Mouse (Mus musculus): ENCODE measurements around the gene Nrp1. TPM values are rescaled to one million over a fixed set of nuclear protein-coding genes. Genes with fewer than 3 reads are reported as not detected.
A peak's percentile ranks its signal among the peaks of the same experiment; 100 is the strongest.

Gene Nrp1
- polyA plus RNA-seq, 1 experiment from 2014 or later, result 42.8 TPM

DNA sequence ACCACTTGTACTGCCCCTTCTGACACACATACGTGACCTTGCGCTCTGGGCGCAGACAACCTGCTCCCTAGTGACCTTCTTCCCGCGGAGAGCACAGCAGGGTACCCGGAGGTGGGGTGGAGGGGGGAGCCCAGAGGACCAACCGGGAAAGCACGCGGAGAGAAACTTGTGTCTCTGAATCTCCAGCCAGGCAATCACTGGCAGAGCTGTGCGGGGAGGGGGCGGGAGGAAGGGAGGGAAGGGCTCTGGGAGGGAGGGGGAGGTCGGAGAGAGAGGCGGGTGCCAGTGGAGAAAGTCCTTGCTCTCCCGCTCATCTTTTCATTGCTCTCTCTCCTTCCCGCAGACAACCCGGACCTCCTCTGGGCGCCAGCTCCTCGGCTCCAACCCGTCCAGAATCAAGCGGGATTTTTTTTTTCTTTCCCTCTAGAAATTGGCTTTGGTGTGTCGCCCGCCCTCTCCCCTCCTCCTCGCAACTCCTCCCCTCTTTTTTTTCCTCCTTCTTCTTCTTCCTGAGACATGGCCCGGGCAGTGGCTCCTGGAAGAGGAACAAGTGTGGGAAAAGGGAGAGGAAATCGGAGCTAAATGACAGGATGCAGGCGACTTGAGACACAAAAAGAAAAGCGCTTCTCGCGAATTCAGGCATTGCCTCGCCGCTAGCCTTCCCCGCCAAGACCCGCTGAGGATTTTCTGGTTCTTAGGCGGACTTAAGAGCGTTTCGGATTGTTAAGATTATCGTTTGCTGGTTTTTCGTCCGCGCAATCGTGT lies 534 bp downstream of the Nrp1 start:
- DNase-seq (ENCODE audit: low spot score), result peak; percentile 68
- peak; percentile 11; the same call in 1 of the 2 replicates for ATAC-seq (replicated peaks; ENCODE audit: insufficient number of reproducible peaks, low FRiP score, low TSS enrichment, low read depth)
- Histone ChIP-seq H3K9ac (replicated peaks; ENCODE audit: low read length) (peak overlapping the region; percentile 79), H3K4me1 (ENCODE audit: control insufficient read depth, insufficient read depth, low read length) (no peaks in the 10 kb centered on the region), H3K27me3 (ENCODE audit: control insufficient read depth, insufficient read depth, low read length) (no peaks in the 10 kb centered on the region), H3K27ac (replicated peaks; ENCODE audit: low read depth, low read length) (peak overlapping the region; percentile 86), H3K4me3 (ENCODE audit: low read depth, low read length) (peak overlapping the region; percentile 70), H3K36me3 (replicated peaks; ENCODE audit: control insufficient read depth, insufficient read depth, low read depth, low read length) (no peaks in the 10 kb centered on the region), H3K9me3 (replicated peaks; ENCODE audit: control insufficient read depth, low read length) (no peaks in the 10 kb centered on the region), H3K4me2 (ENCODE audit: low read depth, low read length) (peak overlapping the region; percentile 98)
- WGBS, result under 1% methylated on average over 38 of the region's 41 CpGs

DNA sequence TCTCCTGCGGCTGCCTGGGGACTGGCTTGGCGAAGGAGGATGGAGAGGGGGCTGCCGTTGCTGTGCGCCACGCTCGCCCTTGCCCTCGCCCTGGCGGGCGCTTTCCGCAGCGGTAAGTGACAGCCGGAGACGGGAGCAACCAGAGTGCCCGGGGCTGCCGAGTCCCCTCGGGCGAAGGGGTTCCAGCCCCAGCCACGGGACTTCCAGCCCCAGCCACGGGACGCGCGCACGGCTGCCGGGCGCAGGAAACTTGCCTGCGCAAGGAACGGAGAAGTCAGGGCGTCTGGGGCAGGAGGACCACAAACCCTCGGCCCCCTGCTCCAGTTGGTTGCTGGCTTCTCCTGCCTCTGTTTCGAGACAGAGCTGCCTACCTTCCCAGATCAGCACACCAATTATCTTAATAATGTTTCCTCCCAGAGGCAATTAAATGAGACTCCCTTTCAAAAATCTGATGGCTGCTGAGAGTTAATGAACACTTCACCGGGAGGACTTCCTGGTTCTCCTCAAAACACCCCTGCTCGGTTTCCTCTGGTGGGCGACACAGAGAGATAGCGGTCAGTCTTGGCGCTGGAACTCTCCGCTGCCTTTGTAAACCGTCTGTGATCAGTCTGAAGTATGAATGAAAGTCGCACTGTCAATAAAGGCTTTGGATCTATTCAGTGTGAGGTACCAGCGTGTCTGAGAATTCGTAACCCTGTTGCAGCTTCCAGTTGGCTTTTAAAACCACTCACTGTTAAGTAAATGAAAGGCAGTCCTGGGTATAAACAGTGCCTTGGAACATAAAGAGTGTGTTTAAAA lies 1.3 kb downstream of the Nrp1 start:
- no peaks in the 10 kb centered on the region for H3K4me1 ChIP-seq (ENCODE audit: control insufficient read depth, insufficient read depth, low read length)
- H3K36me3 ChIP-seq (replicated peaks; ENCODE audit: control insufficient read depth, insufficient read depth, low read depth, low read length), result no peaks in the 10 kb centered on the region
- WGBS, result under 1% methylated on average over 40 of the region's 40 CpGs

DNA sequence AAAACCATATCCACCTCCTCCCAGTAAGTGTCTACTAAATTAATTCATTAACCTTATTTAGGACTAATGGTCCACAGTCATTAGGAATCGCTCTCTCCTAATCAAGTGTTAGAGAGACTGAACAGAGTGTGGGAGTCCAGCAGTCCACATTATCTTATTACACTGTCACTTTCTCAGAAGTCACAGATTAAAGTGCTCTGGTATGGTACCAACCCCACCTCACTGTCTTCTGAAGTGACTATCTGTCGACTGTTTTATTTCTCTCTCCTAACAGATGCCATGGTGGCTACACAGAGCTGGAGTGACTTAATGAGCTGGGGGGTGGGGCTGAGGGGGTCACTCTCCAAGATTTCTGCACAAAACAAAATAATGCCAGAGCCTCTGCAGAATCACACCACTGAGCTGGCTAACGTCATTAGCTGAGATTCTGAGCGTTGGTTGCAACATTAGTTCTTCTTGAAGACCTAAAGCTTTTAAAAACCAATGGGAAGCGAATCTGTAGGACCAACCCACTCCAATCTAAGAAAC lies 3.0 kb downstream of the Nrp1 start:
- Histone ChIP-seq H3K4me1 (ENCODE audit: control insufficient read depth, insufficient read depth, low read length) (no peaks in the 10 kb centered on the region), H3K27me3 (ENCODE audit: control insufficient read depth, insufficient read depth, low read length) (no peaks in the 10 kb centered on the region)
- WGBS, result 49% methylated on average over 5 of the region's 5 CpGs

More for the DNA sequence above, 1.3 kb downstream of the Nrp1 start:
- Histone ChIP-seq H3K4me2 (ENCODE audit: low read depth, low read length) (peak overlapping the region; percentile 98), H3K4me3 (ENCODE audit: low read depth, low read length) (peak overlapping the region; percentile 70), H3K9ac (replicated peaks; ENCODE audit: low read length) (peak overlapping the region; percentile 79), H3K27ac (replicated peaks; ENCODE audit: low read depth, low read length) (peak overlapping the region; percentile 86), H3K9me3 (replicated peaks; ENCODE audit: control insufficient read depth, low read length) (no peaks in the 10 kb centered on the region), H3K27me3 (ENCODE audit: control insufficient read depth, insufficient read depth, low read length) (no peaks in the 10 kb centered on the region)
- DNase-seq (ENCODE audit: low spot score), result no peak
- no peak for ATAC-seq (replicated peaks; ENCODE audit: insufficient number of reproducible peaks, low FRiP score, low TSS enrichment, low read depth)

DNA sequence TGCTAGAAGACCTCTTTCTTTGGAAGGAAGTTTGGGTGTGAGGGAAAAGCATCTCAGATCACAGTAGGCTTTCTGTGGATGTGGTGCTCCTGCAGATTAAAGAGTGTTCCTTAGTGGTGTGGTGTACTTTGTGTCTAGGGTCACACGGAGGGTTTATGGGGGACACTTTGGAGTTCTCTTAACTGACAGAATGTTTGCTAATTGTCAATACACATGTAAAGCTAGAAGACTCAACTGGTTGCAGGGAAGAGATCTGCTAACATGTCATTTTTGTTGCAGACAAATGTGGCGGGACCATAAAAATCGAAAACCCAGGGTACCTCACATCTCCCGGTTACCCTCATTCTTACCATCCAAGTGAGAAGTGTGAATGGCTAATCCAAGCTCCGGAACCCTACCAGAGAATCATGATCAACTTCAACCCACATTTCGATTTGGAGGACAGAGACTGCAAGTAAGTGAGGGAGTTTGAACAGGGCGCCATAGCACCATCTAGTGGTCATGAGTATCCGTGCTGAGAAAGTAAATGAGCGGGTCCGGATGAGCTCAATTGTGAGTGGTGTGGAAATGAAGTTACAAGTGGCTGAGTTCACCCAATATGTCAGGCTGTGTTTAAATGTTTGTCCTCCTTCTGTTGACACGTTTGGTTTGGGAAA lies 4.7 kb downstream of the Nrp1 start:
- no peaks in the 10 kb centered on the region for H3K27me3 ChIP-seq (ENCODE audit: control insufficient read depth, insufficient read depth, low read length)
- peak overlapping the region; percentile 19; the same call in 1 of the 2 replicates for H3K4me2 ChIP-seq (ENCODE audit: low read depth, low read length)
- H3K4me1 ChIP-seq (ENCODE audit: control insufficient read depth, insufficient read depth, low read length), result no peaks in the 10 kb centered on the region
- DNase-seq (ENCODE audit: low spot score) (peak; percentile 88), ATAC-seq (replicated peaks; ENCODE audit: insufficient number of reproducible peaks, low FRiP score, low TSS enrichment, low read depth) (no peak)
- H3K36me3 ChIP-seq (replicated peaks; ENCODE audit: control insufficient read depth, insufficient read depth, low read depth, low read length), result no peaks in the 10 kb centered on the region
- H3K9me3 ChIP-seq (replicated peaks; ENCODE audit: control insufficient read depth, low read length), result no peaks in the 10 kb centered on the region
- no peak overlapping the region; the same call in 1 of the 2 replicates for H3K9ac ChIP-seq (replicated peaks; ENCODE audit: low read length)
- no peak overlapping the region for H3K4me3 ChIP-seq (ENCODE audit: low read depth, low read length)
- 14% methylated on average over 11 of the region's 11 CpGs for WGBS
- H3K27ac ChIP-seq (replicated peaks; ENCODE audit: low read depth, low read length), result no peak overlapping the region

More for the DNA sequence above, 3.0 kb downstream of the Nrp1 start:
- H3K9me3 ChIP-seq (replicated peaks; ENCODE audit: control insufficient read depth, low read length), result no peaks in the 10 kb centered on the region
- H3K36me3 ChIP-seq (replicated peaks; ENCODE audit: control insufficient read depth, insufficient read depth, low read depth, low read length), result no peaks in the 10 kb centered on the region
- no peak for DNase-seq (ENCODE audit: low spot score)
- peak overlapping the region; percentile 7; the same call in 1 of the 2 replicates for H3K4me2 ChIP-seq (ENCODE audit: low read depth, low read length)
- H3K27ac ChIP-seq (replicated peaks; ENCODE audit: low read depth, low read length), result no peak overlapping the region
- ATAC-seq (replicated peaks; ENCODE audit: insufficient number of reproducible peaks, low FRiP score, low TSS enrichment, low read depth), result no peak
- H3K4me3 ChIP-seq (ENCODE audit: low read depth, low read length), result no peak overlapping the region
- no peak overlapping the region for H3K9ac ChIP-seq (replicated peaks; ENCODE audit: low read length)

DNA sequence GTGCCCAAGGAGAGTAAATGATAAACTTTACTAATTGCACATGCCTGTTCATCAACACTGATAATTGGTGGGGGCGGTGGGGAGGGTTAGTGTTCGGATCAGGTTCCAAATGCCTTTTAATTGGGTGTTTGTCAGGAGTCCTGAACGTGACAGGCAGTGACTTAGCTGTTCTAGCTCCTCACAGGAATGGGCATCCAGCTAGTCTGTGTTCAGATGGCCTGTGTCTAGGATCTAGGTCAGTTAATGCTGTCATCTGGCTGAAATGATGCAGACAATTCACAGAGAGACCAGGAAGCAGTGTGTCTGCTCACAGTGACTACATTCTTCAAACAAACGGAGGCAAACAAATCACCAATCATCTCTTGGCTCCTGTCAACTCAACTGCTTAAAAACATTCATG lies 12.1 kb downstream of the Nrp1 start:
- Histone ChIP-seq H3K9ac (replicated peaks; ENCODE audit: low read length) (no peak overlapping the region), H3K4me2 (ENCODE audit: low read depth, low read length) (no peak overlapping the region), H3K27ac (replicated peaks; ENCODE audit: low read depth, low read length) (no peak overlapping the region), H3K4me1 (ENCODE audit: control insufficient read depth, insufficient read depth, low read length) (no peaks in the 10 kb centered on the region), H3K9me3 (replicated peaks; ENCODE audit: control insufficient read depth, low read length) (no peaks in the 10 kb centered on the region), H3K36me3 (replicated peaks; ENCODE audit: control insufficient read depth, insufficient read depth, low read depth, low read length) (no peaks in the 10 kb centered on the region), H3K27me3 (ENCODE audit: control insufficient read depth, insufficient read depth, low read length) (no peaks in the 10 kb centered on the region), H3K4me3 (ENCODE audit: low read depth, low read length) (no peak overlapping the region)
- ATAC-seq (replicated peaks; ENCODE audit: insufficient number of reproducible peaks, low FRiP score, low TSS enrichment, low read depth), result no peak
- WGBS, result 59% methylated on average over 4 of the region's 4 CpGs
- DNase-seq (ENCODE audit: low spot score), result no peak

DNA sequence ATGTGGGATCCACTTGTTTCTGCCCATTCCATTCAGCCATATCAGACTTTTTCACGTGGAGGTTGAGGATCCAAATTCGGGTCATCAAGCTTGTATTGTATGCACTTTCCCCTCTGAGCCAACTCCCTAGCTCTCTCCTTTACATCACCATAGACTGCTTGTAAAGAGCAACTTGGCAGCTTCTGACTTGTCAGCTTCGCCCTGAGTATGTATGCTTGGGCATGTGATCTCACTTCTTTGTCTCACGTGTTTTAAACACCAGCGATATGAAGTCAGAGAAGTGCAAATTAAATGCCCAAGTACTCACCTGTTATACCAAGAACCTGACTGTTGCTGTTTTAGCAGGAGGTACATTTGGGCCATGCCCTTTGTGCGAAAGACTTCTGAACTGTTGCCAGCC lies 12.6 kb downstream of the Nrp1 start:
- Histone ChIP-seq H3K4me2 (ENCODE audit: low read depth, low read length) (no peak overlapping the region), H3K9me3 (replicated peaks; ENCODE audit: control insufficient read depth, low read length) (no peaks in the 10 kb centered on the region), H3K36me3 (replicated peaks; ENCODE audit: control insufficient read depth, insufficient read depth, low read depth, low read length) (no peaks in the 10 kb centered on the region), H3K4me1 (ENCODE audit: control insufficient read depth, insufficient read depth, low read length) (no peaks in the 10 kb centered on the region), H3K27ac (replicated peaks; ENCODE audit: low read depth, low read length) (no peak overlapping the region), H3K4me3 (ENCODE audit: low read depth, low read length) (no peak overlapping the region), H3K9ac (replicated peaks; ENCODE audit: low read length) (no peak overlapping the region), H3K27me3 (ENCODE audit: control insufficient read depth, insufficient read depth, low read length) (no peaks in the 10 kb centered on the region)
- ATAC-seq (replicated peaks; ENCODE audit: insufficient number of reproducible peaks, low FRiP score, low TSS enrichment, low read depth), result no peak
- DNase-seq (ENCODE audit: low spot score), result no peak
- WGBS, result 79% methylated on average over 6 of the region's 6 CpGs

DNA sequence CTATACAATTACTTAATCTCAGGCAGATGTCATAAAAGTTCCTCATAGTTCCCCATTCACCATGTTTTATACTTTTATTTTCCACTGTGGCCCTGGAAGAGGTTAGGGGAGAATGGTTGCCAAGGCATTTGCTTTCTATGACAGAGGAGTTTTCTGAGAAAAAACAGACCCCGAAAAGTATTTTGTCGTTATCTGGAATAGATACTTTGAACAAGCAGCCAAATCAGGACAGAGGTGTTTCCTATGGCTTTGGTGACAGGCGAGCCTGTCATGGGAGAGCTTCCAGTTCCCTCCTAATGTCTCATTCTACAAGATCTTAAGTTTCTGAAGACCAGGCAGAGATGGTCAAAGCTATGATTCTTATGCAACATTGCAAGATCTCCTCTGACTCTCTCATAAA lies 13.4 kb downstream of the Nrp1 start:
- 79% methylated on average over 3 of the region's 3 CpGs for WGBS
- DNase-seq (ENCODE audit: low spot score) (no peak), ATAC-seq (replicated peaks; ENCODE audit: insufficient number of reproducible peaks, low FRiP score, low TSS enrichment, low read depth) (no peak)

More for the DNA sequence above, 13.4 kb downstream of the Nrp1 start:
- Histone ChIP-seq H3K4me2 (ENCODE audit: low read depth, low read length) (no peak overlapping the region), H3K27me3 (ENCODE audit: control insufficient read depth, insufficient read depth, low read length) (no peaks in the 10 kb centered on the region), H3K36me3 (replicated peaks; ENCODE audit: control insufficient read depth, insufficient read depth, low read depth, low read length) (no peaks in the 10 kb centered on the region), H3K9ac (replicated peaks; ENCODE audit: low read length) (no peak overlapping the region), H3K27ac (replicated peaks; ENCODE audit: low read depth, low read length) (no peak overlapping the region), H3K4me1 (ENCODE audit: control insufficient read depth, insufficient read depth, low read length) (no peaks in the 10 kb centered on the region), H3K9me3 (replicated peaks; ENCODE audit: control insufficient read depth, low read length) (no peaks in the 10 kb centered on the region), H3K4me3 (ENCODE audit: low read depth, low read length) (no peak overlapping the region)

All from embryonic facial prominence, embryonic 11.5 days (tissue).